Mouse (Mus musculus): ENCODE data around the gene Phtf2. TPM values are rescaled to one million over a fixed set of nuclear protein-coding genes. Genes with fewer than 3 reads are reported as not detected.

Phtf2 gene
- polyA plus RNA-seq, 1 experiment from 2014 or later, result 18.2 TPM

GRCm38 (mm10) chr5:20913372-20914275 lies 31.7 kb upstream of the Phtf2 start:
- no peaks in the 10 kb centered on the region for H3K36me3 ChIP-seq (ENCODE audit: control insufficient read depth, insufficient read depth, low read length)
- no peak overlapping the region for H3K4me2 ChIP-seq
- H3K27me3 ChIP-seq (replicated peaks; ENCODE audit: control insufficient read depth, insufficient read depth, low read length), result no peaks in the 10 kb centered on the region
- no peak overlapping the region for H3K9ac ChIP-seq (ENCODE audit: low read depth, low read length)
- no peak overlapping the region for H3K4me3 ChIP-seq (ENCODE audit: low read depth, low read length)
- 83% methylated on average over 11 of the region's 11 CpGs for WGBS
- DNase-seq (ENCODE audit: low spot score), result no peak
- no peak overlapping the region for H3K27ac ChIP-seq (ENCODE audit: low read depth, low read length)
- ATAC-seq (replicated peaks; ENCODE audit: low FRiP score), result peak; percentile 25; the same call in 1 of the 2 replicates
- H3K4me1 ChIP-seq (replicated peaks; ENCODE audit: control insufficient read depth, insufficient read depth, low read length), result no peaks in the 10 kb centered on the region
- no peaks in the 10 kb centered on the region for H3K9me3 ChIP-seq (ENCODE audit: control insufficient read depth, low read length)

- Histone ChIP-seq H3K9me3 (ENCODE audit: control insufficient read depth, low read length) (no peaks in the 10 kb centered on the region), H3K27ac (ENCODE audit: low read depth, low read length) (no peak overlapping the region), H3K4me1 (replicated peaks; ENCODE audit: control insufficient read depth, insufficient read depth, low read length) (no peaks in the 10 kb centered on the region), H3K4me2 (no peak overlapping the region), H3K9ac (ENCODE audit: low read depth, low read length) (no peak overlapping the region), H3K27me3 (replicated peaks; ENCODE audit: control insufficient read depth, insufficient read depth, low read length) (no peaks in the 10 kb centered on the region), H3K36me3 (ENCODE audit: control insufficient read depth, insufficient read depth, low read length) (no peaks in the 10 kb centered on the region), H3K4me3 (ENCODE audit: low read depth, low read length) (no peak overlapping the region)
- WGBS, result 75% methylated on average over 2 of the region's 2 CpGs
- ATAC-seq (replicated peaks; ENCODE audit: low FRiP score) (no peak), DNase-seq (ENCODE audit: low spot score) (no peak)
These were observed 29.8 kb upstream of the Phtf2 start for GRCm38 (mm10) chr5:20911741-20912140.

GRCm38 (mm10) chr5:20906191-20906590 lies 24.3 kb upstream of the Phtf2 start:
- ATAC-seq (replicated peaks; ENCODE audit: low FRiP score), result peak; percentile 62; the same call in 1 of the 2 replicates

GRCm38 (mm10) chr5:20905437-20905836 lies 23.5 kb upstream of the Phtf2 start:
- H3K9ac ChIP-seq (ENCODE audit: low read depth, low read length), result no peak overlapping the region
- peaks cover 13% of the 10 kb centered on the region; the same call in 1 of the 2 replicates for H3K4me1 ChIP-seq (replicated peaks; ENCODE audit: control insufficient read depth, insufficient read depth, low read length)
- WGBS, result 62% methylated on average over 2 of the region's 2 CpGs
- peak overlapping the region; percentile 0; the same call in 1 of the 2 replicates for H3K4me2 ChIP-seq
- H3K27me3 ChIP-seq (replicated peaks; ENCODE audit: control insufficient read depth, insufficient read depth, low read length), result no peaks in the 10 kb centered on the region
- peaks cover 15% of the 10 kb centered on the region for H3K36me3 ChIP-seq (ENCODE audit: control insufficient read depth, insufficient read depth, low read length)
- ATAC-seq (replicated peaks; ENCODE audit: low FRiP score) (no peak), DNase-seq (ENCODE audit: low spot score) (no peak)
- no peak overlapping the region for H3K27ac ChIP-seq (ENCODE audit: low read depth, low read length)
- H3K9me3 ChIP-seq (ENCODE audit: control insufficient read depth, low read length), result no peaks in the 10 kb centered on the region
- H3K4me3 ChIP-seq (ENCODE audit: low read depth, low read length), result no peak overlapping the region

More at GRCm38 (mm10) chr5:20906191-20906590, 24.3 kb upstream of the Phtf2 start:
- H3K27me3 ChIP-seq (replicated peaks; ENCODE audit: control insufficient read depth, insufficient read depth, low read length), result no peaks in the 10 kb centered on the region
- no peak overlapping the region for H3K4me2 ChIP-seq
- H3K9ac ChIP-seq (ENCODE audit: low read depth, low read length), result no peak overlapping the region
- no peak overlapping the region for H3K27ac ChIP-seq (ENCODE audit: low read depth, low read length)
- H3K4me1 ChIP-seq (replicated peaks; ENCODE audit: control insufficient read depth, insufficient read depth, low read length), result peaks cover 13% of the 10 kb centered on the region; the same call in 1 of the 2 replicates
- H3K9me3 ChIP-seq (ENCODE audit: control insufficient read depth, low read length), result no peaks in the 10 kb centered on the region
- peaks cover 12% of the 10 kb centered on the region for H3K36me3 ChIP-seq (ENCODE audit: control insufficient read depth, insufficient read depth, low read length)
- 77% methylated on average over 7 of the region's 7 CpGs for WGBS
- H3K4me3 ChIP-seq (ENCODE audit: low read depth, low read length), result no peak overlapping the region
- DNase-seq (ENCODE audit: low spot score), result no peak

- no peak for DNase-seq (ENCODE audit: low spot score)
- Histone ChIP-seq H3K36me3 (ENCODE audit: control insufficient read depth, insufficient read depth, low read length) (peaks cover 15% of the 10 kb centered on the region), H3K9me3 (ENCODE audit: control insufficient read depth, low read length) (no peaks in the 10 kb centered on the region), H3K27me3 (replicated peaks; ENCODE audit: control insufficient read depth, insufficient read depth, low read length) (no peaks in the 10 kb centered on the region), H3K27ac (ENCODE audit: low read depth, low read length) (peak overlapping the region; percentile 43; the same call in 1 of the 2 replicates), H3K4me2 (no peak overlapping the region), H3K4me1 (replicated peaks; ENCODE audit: control insufficient read depth, insufficient read depth, low read length) (peaks cover 13% of the 10 kb centered on the region; the same call in 1 of the 2 replicates), H3K9ac (ENCODE audit: low read depth, low read length) (no peak overlapping the region), H3K4me3 (ENCODE audit: low read depth, low read length) (no peak overlapping the region)
- WGBS, result 52% methylated on average over 2 of the region's 2 CpGs
- ATAC-seq (replicated peaks; ENCODE audit: low FRiP score), result peak; percentile 66
These were observed 22.7 kb upstream of the Phtf2 start for GRCm38 (mm10) chr5:20904647-20905046.

GRCm38 (mm10) chr5:20897446-20898167 lies 15.7 kb upstream of the Phtf2 start:
- Histone ChIP-seq H3K9ac (ENCODE audit: low read depth, low read length) (no peak overlapping the region), H3K4me1 (replicated peaks; ENCODE audit: control insufficient read depth, insufficient read depth, low read length) (peaks cover 9% of the 10 kb centered on the region), H3K27me3 (replicated peaks; ENCODE audit: control insufficient read depth, insufficient read depth, low read length) (no peaks in the 10 kb centered on the region), H3K4me3 (ENCODE audit: low read depth, low read length) (no peak overlapping the region), H3K27ac (ENCODE audit: low read depth, low read length) (peak overlapping the region; percentile 82), H3K9me3 (ENCODE audit: control insufficient read depth, low read length) (no peaks in the 10 kb centered on the region), H3K36me3 (ENCODE audit: control insufficient read depth, insufficient read depth, low read length) (peaks cover 22% of the 10 kb centered on the region), H3K4me2 (peak overlapping the region; percentile 45)
- DNase-seq (ENCODE audit: low spot score) (no peak), ATAC-seq (replicated peaks; ENCODE audit: low FRiP score) (peak; percentile 99)
- WGBS, result 44% methylated on average over 2 of the region's 2 CpGs

- H3K27me3 ChIP-seq (replicated peaks; ENCODE audit: control insufficient read depth, insufficient read depth, low read length), result no peaks in the 10 kb centered on the region
- no peak overlapping the region for H3K27ac ChIP-seq (ENCODE audit: low read depth, low read length)
- H3K9ac ChIP-seq (ENCODE audit: low read depth, low read length), result no peak overlapping the region
- peak overlapping the region; percentile 71 for H3K4me2 ChIP-seq
- 71% methylated on average over 4 of the region's 4 CpGs for WGBS
- no peak for DNase-seq (ENCODE audit: low spot score)
- H3K36me3 ChIP-seq (ENCODE audit: control insufficient read depth, insufficient read depth, low read length), result peaks cover 7% of the 10 kb centered on the region; the same call in 1 of the 2 replicates
- peaks cover 16% of the 10 kb centered on the region for H3K4me1 ChIP-seq (replicated peaks; ENCODE audit: control insufficient read depth, insufficient read depth, low read length)
- no peaks in the 10 kb centered on the region for H3K9me3 ChIP-seq (ENCODE audit: control insufficient read depth, low read length)
- H3K4me3 ChIP-seq (ENCODE audit: low read depth, low read length), result peak overlapping the region; percentile 92
- no peak for ATAC-seq (replicated peaks; ENCODE audit: low FRiP score)
These were observed 2.2 kb upstream of the Phtf2 start for GRCm38 (mm10) chr5:20884036-20884620.
